Mouse (Mus musculus): ENCODE results near the gene Gcc1. TPM values are rescaled to one million over a fixed set of nuclear protein-coding genes. Genes with fewer than 3 reads are reported as not detected.

Gene Gcc1
- total and polyA plus RNA-seq, 3 experiments: 9.0 to 9.2 TPM; not detected in 1

- TF ChIP-seq TCF12 (IDR thresholded peaks at IDR 0.05; ENCODE audit: low read depth, low read length) (no peak), MAZ (IDR thresholded peaks at IDR 0.05; ENCODE audit: low read depth, low read length) (no peak; the same call in 1 of the 2 replicates), MAX (IDR thresholded peaks at IDR 0.05; ENCODE audit: low read length) (peak; percentile 17; the same call in 1 of the 2 replicates), ZMIZ1 (IDR thresholded peaks at IDR 0.05; ENCODE audit: low read depth, low read length) (peak; percentile 54; the same call in 1 of the 2 replicates), NELFE (IDR thresholded peaks at IDR 0.05; ENCODE audit: low read depth, low read length) (peak; percentile 67), CHD1 (IDR thresholded peaks at IDR 0.05; ENCODE audit: low read depth, low read length) (no peak), ETS1 (IDR thresholded peaks at IDR 0.05; ENCODE audit: low read depth, low read length) (no peak), E2F4 (IDR thresholded peaks at IDR 0.05; ENCODE audit: borderline replicate concordance, low read depth, low read length) (no peak), JUND (IDR thresholded peaks at IDR 0.05; ENCODE audit: low read depth, low read length) (no peak), TBP (IDR thresholded peaks at IDR 0.05; ENCODE audit: low read depth, low read length) (0 out of 2 replicates have a peak, but pooled peaks have one; percentile 8), POLR2AphosphoS2 (IDR thresholded peaks at IDR 0.05; ENCODE audit: low read length) (peak; percentile 34; the same call in 1 of the 2 replicates), MXI1 (IDR thresholded peaks at IDR 0.05; ENCODE audit: low read depth, low read length) (no peak), GATA1 (IDR thresholded peaks at IDR 0.05; ENCODE audit: low read depth, low read length) (no peak), USF1 (IDR thresholded peaks at IDR 0.05; ENCODE audit: low read depth, low read length) (peak; percentile 84), RAD21 (IDR thresholded peaks at IDR 0.05; ENCODE audit: low read depth, low read length) (no peak), POLR2A (IDR thresholded peaks at IDR 0.05; ENCODE audit: control insufficient read depth in 1 of 2, insufficient read depth in 1 of 2, low read depth in 1 of 2, low read length in 2 of 2, poor library complexity in 1 of 2) (peak in 1 of 2 experiments; percentile 66; a peak in 2 of 4 replicates), HCFC1 (IDR thresholded peaks at IDR 0.05; ENCODE audit: low read depth, low read length) (peak; percentile 76), ZNF384 (IDR thresholded peaks at IDR 0.05; ENCODE audit: low read depth, low read length) (no peak), ELF1 (IDR thresholded peaks at IDR 0.05; ENCODE audit: low read depth, low read length) (peak; percentile 78), SIN3A (IDR thresholded peaks at IDR 0.05; ENCODE audit: low read length) (peak; percentile 59; the same call in 1 of the 2 replicates)
- no peaks in the 10 kb centered on the region for H3K9me3 ChIP-seq (replicated peaks; ENCODE audit: insufficient read depth, low read length)
- peaks cover 13% of the 10 kb centered on the region for H3K79me2 ChIP-seq (ENCODE audit: control insufficient read depth, insufficient read depth, low read length, poor library complexity)
- peaks cover 2 to 32% of the 10 kb centered on the region in 2 experiments for H3K4me1 ChIP-seq (ENCODE audit: control insufficient read depth in 1 of 2, insufficient read depth in 2 of 2, low read length in 2 of 2)
- peak within 1 kb of the TSS; percentile 32 for H3K27ac ChIP-seq (ENCODE audit: control insufficient read depth, low read depth, low read length)
- no peaks in the 10 kb centered on the region for H3K27me3 ChIP-seq (ENCODE audit: control insufficient read depth in 1 of 2, insufficient read depth in 2 of 2, low read length in 2 of 2)
- H3K9ac ChIP-seq (ENCODE audit: control insufficient read depth, low read depth, low read length, poor library complexity, severe bottlenecking): peak within 1 kb of the TSS; percentile 94
- peaks cover 0 to 17% of the 10 kb centered on the region in 2 experiments; a peak in 2 of 4 replicates for H3K36me3 ChIP-seq (ENCODE audit: control insufficient read depth in 1 of 2, insufficient read depth in 2 of 2, low read length in 2 of 2)
- peak within 1 kb of the TSS; percentile 90 to 98 for H3K4me3 ChIP-seq (ENCODE audit: control insufficient read depth in 1 of 2, insufficient read depth in 1 of 2, low read depth in 2 of 2, low read length in 2 of 2)
- DNase-seq (ENCODE audit: low read depth, low spot score): peak; percentile 90
Observed at GRCm38 (mm10) chr6:28423313-28423712, 4.9 kb downstream of the Gcc1 start, which contains the start of gene Arf5. Gene Arf5 (plus strand): TSS chr6:28423560.

GRCm38 (mm10) chr6:28422651-28423290 is 5.4 kb downstream of the Gcc1 start:
- Histone ChIP-seq H3K4me3 (ENCODE audit: control insufficient read depth in 1 of 2, insufficient read depth in 1 of 2, low read depth in 2 of 2, low read length in 2 of 2) (peak overlapping the region; percentile 36 to 46), H3K4me1 (ENCODE audit: control insufficient read depth in 1 of 2, insufficient read depth in 2 of 2, low read length in 2 of 2) (peaks cover 2 to 32% of the 10 kb centered on the region in 2 experiments), H3K36me3 (ENCODE audit: control insufficient read depth in 1 of 2, insufficient read depth in 2 of 2, low read length in 2 of 2) (peaks cover 0 to 17% of the 10 kb centered on the region in 2 experiments; a peak in 2 of 4 replicates), H3K27ac (ENCODE audit: control insufficient read depth, low read depth, low read length) (peak overlapping the region; percentile 32; the same call in 1 of the 2 replicates), H3K27me3 (ENCODE audit: control insufficient read depth in 1 of 2, insufficient read depth in 2 of 2, low read length in 2 of 2) (no peaks in the 10 kb centered on the region), H3K79me2 (ENCODE audit: control insufficient read depth, insufficient read depth, low read length, poor library complexity) (peaks cover 13% of the 10 kb centered on the region), H3K9ac (ENCODE audit: control insufficient read depth, low read depth, low read length, poor library complexity, severe bottlenecking) (peak overlapping the region; percentile 64), H3K9me3 (replicated peaks; ENCODE audit: insufficient read depth, low read length) (no peaks in the 10 kb centered on the region)
- no peak for DNase-seq (ENCODE audit: low read depth, low spot score)
- TF ChIP-seq BHLHE40 (IDR thresholded peaks at IDR 0.05; ENCODE audit: borderline replicate concordance, low read depth, low read length): no peak
- TF ChIP-seq ZNF384 (IDR thresholded peaks at IDR 0.05; ENCODE audit: low read depth, low read length): peak; percentile 60

Data from MEL (cell line).